Mouse (Mus musculus) midbrain, embryonic 14.5 days (tissue): ENCODE measurements at regions not wholly inside any gene's neighbourhood (a gene's known extent, or its start where the extent isn't known, plus 50 kb on each side); places are given as distances from the start of the nearest gene placed in this dataset.

Source experiments
- ATAC-seq: fragments of 200-750 bp; cut with Nextera tagmentation; 2 replicates; pipeline ENCODE4 v1.8.0; 2017; ENCODE audit warnings: moderate number of reproducible peaks, moderate library complexity; ENCODE audit not compliant: low FRiP score, low TSS enrichment
- DNase-seq: peaks from one replicate; pipeline ENCODE4 v3.0.0-alpha.2; 2015
- H3K27ac ChIP-seq: fragments of 300-500 bp; sonication (generic); replicated peaks from 2 replicates; pipeline ENCODE4 v1.5.1; 2014; ENCODE audit warnings: mild to moderate bottlenecking, low read depth, low read length, moderate library complexity
- H3K27me3 ChIP-seq: fragments of 300-500 bp; sonication (generic); 2 replicates; pipeline ENCODE4 v1.6.1; 2014; ENCODE audit warnings: low read length, control low read depth, mixed read lengths; ENCODE audit not compliant: control insufficient read depth, insufficient read depth
- H3K36me3 ChIP-seq: fragments of 300-500 bp; sonication (generic); 2 replicates; pipeline ENCODE4 v1.6.1; 2014; ENCODE audit warnings: low read length, control low read depth; ENCODE audit not compliant: control insufficient read depth, insufficient read depth
- H3K4me1 ChIP-seq: fragments of 300-500 bp; sonication (generic); 2 replicates; pipeline ENCODE4 v1.6.1; 2014; ENCODE audit warnings: mild to moderate bottlenecking, antibody characterized with exemption, low read length, control low read depth; ENCODE audit not compliant: control insufficient read depth, insufficient read depth
- H3K4me2 ChIP-seq: fragments of 300-500 bp; sonication (generic); 2 replicates; pipeline ENCODE4 v1.6.1; 2014; ENCODE audit warnings: mild to moderate bottlenecking, low read length, moderate library complexity
- H3K4me3 ChIP-seq: fragments of 300-500 bp; sonication (generic); replicated peaks from 2 replicates; pipeline ENCODE4 v1.5.1; 2014; ENCODE audit warnings: low read depth, low read length
- H3K9ac ChIP-seq: fragments of 300-500 bp; sonication (generic); replicated peaks from 2 replicates; pipeline ENCODE4 v1.6.1; 2014; ENCODE audit warnings: mild to moderate bottlenecking, low read length, moderate library complexity
- H3K9me3 ChIP-seq: fragments of 300-500 bp; sonication (generic); 2 replicates; pipeline ENCODE4 v1.6.1; 2016; ENCODE audit warnings: low read length, control low read depth, mixed read lengths; ENCODE audit not compliant: control insufficient read depth
- WGBS: fragments of 180-500 bp; shearing (Covaris S2); extraction: QIAGEN DNeasy Blood & Tissue Kit; methylation state at CpG from one replicate; pipeline ENCODE4 v1.1.7; 2014; 5-methylcytosine and 5-hydroxymethylcytosine counted together

DNA sequence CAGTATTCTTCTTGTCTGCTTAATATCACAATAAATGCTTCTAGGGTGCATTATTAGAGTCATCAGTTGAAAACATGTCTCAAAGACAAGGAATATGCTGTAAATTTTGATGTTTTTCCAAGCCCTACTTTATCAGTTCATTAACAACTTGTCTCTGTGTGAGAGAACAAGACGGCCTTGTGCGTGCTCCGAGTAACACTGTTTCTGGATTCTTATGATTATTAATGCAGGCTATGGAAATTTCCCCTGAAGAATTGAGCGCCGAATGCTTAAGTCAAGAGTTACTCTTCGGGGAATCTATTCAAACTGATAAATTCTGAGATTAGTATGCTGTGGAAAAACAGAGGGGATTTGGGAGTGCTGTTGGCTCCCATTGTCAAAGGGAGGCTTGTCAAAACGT, 72.2 kb upstream of the B3gat2 start:
- no peaks in the 10 kb centered on the region for H3K36me3 ChIP-seq
- no peak overlapping the region for H3K9ac ChIP-seq
- DNase-seq, result peak; percentile 36
- H3K27me3 ChIP-seq, result no peaks in the 10 kb centered on the region
- H3K27ac ChIP-seq, result no peak overlapping the region
- no peak overlapping the region for H3K4me3 ChIP-seq
- no peak overlapping the region for H3K4me2 ChIP-seq
- ATAC-seq, result no peak
- no peaks in the 10 kb centered on the region for H3K9me3 ChIP-seq
- H3K4me1 ChIP-seq, result no peaks in the 10 kb centered on the region
- WGBS, result 30% methylated on average over 7 of the region's 7 CpGs

DNA sequence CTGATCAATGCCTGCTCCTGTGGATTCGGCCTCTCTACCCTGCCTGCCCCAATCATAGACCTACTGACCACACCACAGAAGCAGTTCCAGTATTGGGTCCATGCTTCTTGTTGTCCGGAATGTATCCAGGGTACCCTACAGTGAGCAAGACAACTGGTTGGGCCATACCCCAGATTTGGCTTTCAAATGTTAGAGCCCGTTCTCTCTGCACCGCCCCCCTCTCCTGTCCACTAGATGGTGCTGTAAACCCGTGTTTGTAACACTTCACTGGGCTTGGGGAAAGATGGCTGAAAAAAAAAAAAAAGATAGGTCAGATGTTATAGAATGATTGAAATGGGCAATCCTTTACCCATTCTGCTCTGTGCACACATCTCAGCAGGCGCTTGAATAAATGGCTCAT, 56.1 kb upstream of the B3gat2 start:
- peaks cover 7% of the 10 kb centered on the region for H3K4me1 ChIP-seq
- no peaks in the 10 kb centered on the region for H3K9me3 ChIP-seq
- no peak overlapping the region for H3K9ac ChIP-seq
- peak; percentile 59; the same call in 1 of the 2 replicates for ATAC-seq
- H3K27me3 ChIP-seq, result no peaks in the 10 kb centered on the region
- no peak overlapping the region for H3K4me2 ChIP-seq
- 19% methylated on average over 6 of the region's 6 CpGs for WGBS
- peak; percentile 87 for DNase-seq
- H3K27ac ChIP-seq, result no peak overlapping the region
- H3K4me3 ChIP-seq, result no peak overlapping the region
- no peaks in the 10 kb centered on the region for H3K36me3 ChIP-seq

DNA sequence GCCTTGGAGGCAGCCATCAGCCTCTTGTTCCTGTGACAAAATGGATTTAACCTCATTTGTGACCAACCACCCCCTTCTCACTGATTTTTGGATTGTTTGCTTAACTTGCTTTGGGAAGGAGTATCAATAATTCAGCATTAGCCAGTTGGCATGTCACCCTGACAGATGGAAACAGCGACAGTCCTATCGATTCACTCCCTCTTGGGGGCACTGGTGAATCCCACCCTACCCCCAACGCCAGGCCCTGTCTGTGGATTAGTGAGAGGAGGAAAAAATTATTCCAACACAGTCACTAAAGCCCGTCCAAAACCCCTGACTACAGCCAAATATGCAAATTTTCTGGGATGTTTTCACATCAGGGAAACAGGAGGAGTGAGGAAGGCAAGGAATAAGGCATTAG, 55.1 kb upstream of the B3gat2 start:
- H3K36me3 ChIP-seq, result no peaks in the 10 kb centered on the region
- DNase-seq, result peak; percentile 46
- H3K27ac ChIP-seq, result no peak overlapping the region
- no peaks in the 10 kb centered on the region for H3K9me3 ChIP-seq
- H3K27me3 ChIP-seq, result no peaks in the 10 kb centered on the region
- ATAC-seq, result no peak
- WGBS, result 20% methylated on average over 4 of the region's 4 CpGs
- H3K9ac ChIP-seq, result no peak overlapping the region
- no peak overlapping the region for H3K4me2 ChIP-seq
- H3K4me1 ChIP-seq, result peaks cover 7% of the 10 kb centered on the region
- H3K4me3 ChIP-seq, result no peak overlapping the region
